In genomic region chr11:51960061-51960460, GRCm38 (mm10) we compare ENCODE assay signal across 22 mouse cellular contexts.
"Had no signal": no experiment of that assay in that cellular context is flagged by ENCODE, and none has a peak within 500 bp of the region (broad histone marks: within the 10 kb centered on the region; RNA-seq: fewer than 3 reads in every experiment).

No protein-coding gene starts in this region.

- H3K27ac ChIP-seq: heart, embryonic 10.5 days; hindbrain, embryonic 10.5 days; hindbrain, embryonic 12.5 days; hindbrain, embryonic 15.5 days; hindbrain, postnatal 0 days; limb, embryonic 13.5 days; limb, embryonic 15.5 days; liver, embryonic 12.5 days; liver, embryonic 14.5 days had no signal

- H3K27me3 ChIP-seq: hindbrain, embryonic 12.5 days; hindbrain, embryonic 15.5 days; limb, embryonic 13.5 days; limb, embryonic 15.5 days; liver, embryonic 12.5 days had no signal

- H3K4me3 ChIP-seq: heart, embryonic 10.5 days; heart, embryonic 12.5 days; hindbrain, embryonic 10.5 days; hindbrain, embryonic 12.5 days; hindbrain, embryonic 15.5 days; limb, embryonic 13.5 days; limb, embryonic 15.5 days; liver, embryonic 12.5 days had no signal

- H3K4me1 ChIP-seq: heart, embryonic 10.5 days; heart, embryonic 12.5 days; hindbrain, embryonic 10.5 days; hindbrain, embryonic 12.5 days; hindbrain, embryonic 15.5 days; limb, embryonic 13.5 days; liver, embryonic 12.5 days had no signal

- H3K36me3 ChIP-seq: heart, embryonic 10.5 days; heart, embryonic 12.5 days; hindbrain, embryonic 10.5 days; hindbrain, embryonic 12.5 days; hindbrain, embryonic 15.5 days; limb, embryonic 13.5 days; limb, embryonic 15.5 days; liver, embryonic 12.5 days had no signal

- DNase-seq: gastrocnemius, postnatal 36 days; heart, adult 18-20 months; heart, postnatal 10 days; heart, postnatal 4 days; kidney, adult 18-20 months; kidney, adult 8-10 months; kidney, postnatal 10 days; kidney, postnatal 36 days; layer of hippocampus, adult 9-11 months; layer of hippocampus, postnatal 36 days; lung, adult 18-20 months had no signal

- H3K4me2 ChIP-seq: heart, embryonic 12.5 days; hindbrain, embryonic 12.5 days; hindbrain, embryonic 15.5 days; limb, embryonic 13.5 days; limb, embryonic 15.5 days; liver, embryonic 12.5 days had no signal

- H3K9ac ChIP-seq: heart, embryonic 12.5 days; hindbrain, embryonic 12.5 days; hindbrain, embryonic 15.5 days; limb, embryonic 13.5 days; limb, embryonic 15.5 days; liver, embryonic 12.5 days; liver, embryonic 14.5 days had no signal

- H3K9me3 ChIP-seq: heart, embryonic 10.5 days; heart, embryonic 12.5 days; hindbrain, embryonic 10.5 days; hindbrain, embryonic 12.5 days; hindbrain, embryonic 15.5 days; limb, embryonic 13.5 days; limb, embryonic 15.5 days; liver, embryonic 12.5 days had no signal

- ATAC-seq: intestine, postnatal 0 days; liver, embryonic 12.5 days had no signal
